Mouse (Mus musculus): ENCODE data around the gene Ank.

Gene Ank

DNA sequence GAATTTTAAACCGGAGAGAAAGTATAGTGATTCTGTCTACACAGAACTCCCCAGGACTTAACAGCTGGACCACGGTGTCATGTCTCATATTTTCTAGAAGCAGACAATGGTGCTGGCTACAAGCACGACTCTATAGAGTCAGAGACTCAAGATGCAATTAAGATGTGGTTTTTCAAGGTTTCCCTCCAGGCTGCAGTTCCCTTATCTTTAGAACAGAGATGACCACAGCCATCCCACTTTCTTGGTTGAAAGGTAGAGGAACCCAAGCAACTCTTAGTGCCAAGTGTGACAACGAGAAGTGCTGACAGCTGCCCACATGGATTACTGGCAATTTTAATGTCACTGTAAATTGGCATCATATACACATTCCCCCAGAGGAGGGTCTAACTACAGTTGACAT, 143.1 kb downstream of the Ank start:
- no peak for DNase-seq

DNA sequence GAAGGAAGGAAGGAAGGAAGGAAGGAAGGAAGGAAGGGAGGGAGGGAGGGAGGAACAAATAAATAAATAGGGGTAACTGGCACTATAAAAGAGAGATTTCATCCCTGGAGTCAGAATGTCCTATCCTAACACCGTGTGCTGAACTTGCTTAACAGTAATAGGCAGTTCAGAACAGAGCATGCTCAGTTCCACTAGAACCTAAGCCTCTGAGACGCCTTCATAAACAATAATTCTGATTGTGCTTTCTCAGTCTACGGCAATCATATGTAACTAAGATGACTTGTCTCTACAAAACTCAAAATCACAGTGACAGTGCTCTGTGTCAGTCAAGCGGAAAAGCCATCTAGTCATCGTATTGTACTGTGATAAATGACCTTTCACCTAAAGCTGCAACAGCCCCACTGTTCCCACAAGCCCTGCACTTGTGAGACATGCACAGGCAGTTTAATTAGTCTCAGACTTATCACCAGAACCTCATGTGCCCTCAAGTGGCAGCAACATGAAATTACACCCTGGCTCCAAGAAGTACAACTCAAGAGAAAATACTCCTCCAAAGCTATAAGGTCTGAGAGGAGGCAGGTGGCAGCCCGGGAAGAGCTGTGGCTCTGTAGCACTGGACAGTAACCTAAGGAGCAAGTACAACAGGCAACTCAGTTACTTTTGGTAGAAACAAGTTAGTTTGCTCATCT, 146.2 kb downstream of the Ank start:
- DNase-seq = peak; percentile 79 to 80

DNA sequence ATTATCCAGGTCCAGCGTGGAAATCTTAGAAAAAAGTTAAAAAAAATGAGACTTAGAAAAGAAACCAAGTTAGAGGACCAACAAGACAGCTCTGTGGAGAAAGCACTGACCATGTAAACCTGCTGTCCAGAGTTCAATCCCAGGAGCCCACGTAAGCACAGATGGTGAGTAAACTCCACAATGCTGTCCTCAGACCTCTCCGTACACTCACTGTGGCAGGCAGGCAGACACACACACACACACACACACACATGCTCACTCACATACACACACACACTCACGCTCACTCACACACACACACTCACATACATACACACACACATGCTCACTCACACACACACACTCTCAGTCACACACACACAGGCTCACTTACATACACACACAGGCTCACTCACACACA, 146.8 kb downstream of the Ank start:
- DNase-seq = no peak

DNA sequence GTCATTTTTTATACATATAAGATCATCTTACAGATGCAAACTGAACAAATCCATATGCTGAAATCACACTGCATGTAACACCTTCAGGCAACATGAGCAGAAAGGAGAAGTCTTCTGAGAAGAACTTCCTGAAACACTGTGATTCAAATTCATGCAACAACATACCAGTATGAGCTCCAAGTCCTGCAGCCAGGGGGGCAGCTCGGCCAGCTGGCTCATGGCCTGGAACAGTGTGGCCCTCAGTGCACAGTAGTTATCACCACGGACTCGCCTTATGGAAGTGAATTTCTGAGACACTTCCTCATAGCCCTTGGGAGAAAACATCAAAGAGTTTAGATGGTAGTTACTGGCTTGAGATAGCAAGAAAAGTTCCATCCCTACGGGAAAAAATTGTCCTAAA, 149.7 kb downstream of the Ank start:
- peak; percentile 76 to 77 for DNase-seq

DNA sequence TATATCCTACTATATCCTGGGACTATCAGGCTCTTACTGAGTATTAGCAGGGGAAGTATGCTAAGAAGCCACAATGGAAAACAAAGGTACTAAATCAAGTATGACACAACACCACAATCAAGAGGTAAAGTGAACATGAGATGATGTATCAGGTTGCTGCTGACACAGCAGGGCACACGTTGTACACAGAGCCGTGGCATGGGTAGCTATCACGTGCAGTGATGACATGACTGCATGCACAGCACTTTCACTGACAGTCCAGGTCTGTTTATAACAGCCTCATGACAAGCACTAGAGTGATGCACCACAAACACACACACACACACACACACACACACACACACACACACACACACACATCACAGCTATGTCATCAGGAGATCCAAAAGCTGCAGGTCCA, 150.8 kb downstream of the Ank start:
- no peak for DNase-seq

DNA sequence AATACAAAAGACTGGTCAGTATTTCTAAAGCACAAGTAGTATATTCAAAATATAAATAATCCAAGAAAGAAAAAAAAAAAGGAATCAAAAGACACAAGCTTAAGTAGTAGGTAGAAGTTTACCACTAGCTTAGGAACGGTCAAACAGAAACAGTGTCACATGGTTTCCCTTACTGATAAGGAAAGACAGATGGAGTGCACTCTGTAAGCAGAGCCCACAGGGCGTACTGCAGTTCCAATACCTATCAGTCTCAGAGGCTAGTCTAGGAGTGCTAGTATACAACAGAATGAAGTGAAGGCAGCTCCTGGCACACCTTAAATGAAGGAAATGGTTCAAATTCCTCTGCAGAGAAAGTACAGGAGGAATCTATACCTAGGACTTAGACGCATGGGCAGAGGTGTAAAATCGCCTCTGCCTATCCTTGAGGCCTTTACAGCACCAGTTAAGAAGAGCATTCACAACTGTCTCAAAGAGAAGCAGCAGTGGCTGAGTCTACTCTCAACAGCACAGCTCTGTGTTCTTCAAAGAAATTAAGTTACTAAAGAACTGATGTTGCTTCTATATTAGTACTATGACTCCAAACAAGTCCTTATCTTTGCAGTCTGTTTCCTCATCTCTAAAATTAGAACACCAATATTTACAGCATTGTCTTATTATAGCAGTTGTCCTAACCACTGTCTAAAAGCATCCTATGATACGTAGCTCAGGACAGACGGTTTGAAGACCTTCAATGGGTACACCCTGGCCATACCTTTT, 152.5 kb downstream of the Ank start:
- no peak for DNase-seq

DNA sequence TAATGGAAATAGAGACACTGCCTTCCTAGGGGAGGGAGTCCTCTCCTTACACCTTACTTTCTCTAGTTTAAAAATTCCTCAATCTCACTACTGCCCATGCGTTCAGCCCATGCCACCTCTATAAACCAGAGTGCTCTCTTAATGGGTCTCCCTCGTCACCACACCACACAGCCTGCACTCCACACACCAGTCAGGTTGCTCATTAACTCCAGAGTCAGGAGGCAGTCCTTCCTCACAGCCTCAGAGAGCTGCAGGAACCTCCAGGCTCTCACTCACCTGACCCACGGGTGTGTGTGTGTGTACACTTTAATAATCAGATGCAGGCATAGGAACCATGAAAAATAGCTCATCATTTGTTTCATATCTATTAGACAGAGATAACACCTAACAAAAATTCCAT, 153.2 kb downstream of the Ank start:
- DNase-seq = no peak

DNA sequence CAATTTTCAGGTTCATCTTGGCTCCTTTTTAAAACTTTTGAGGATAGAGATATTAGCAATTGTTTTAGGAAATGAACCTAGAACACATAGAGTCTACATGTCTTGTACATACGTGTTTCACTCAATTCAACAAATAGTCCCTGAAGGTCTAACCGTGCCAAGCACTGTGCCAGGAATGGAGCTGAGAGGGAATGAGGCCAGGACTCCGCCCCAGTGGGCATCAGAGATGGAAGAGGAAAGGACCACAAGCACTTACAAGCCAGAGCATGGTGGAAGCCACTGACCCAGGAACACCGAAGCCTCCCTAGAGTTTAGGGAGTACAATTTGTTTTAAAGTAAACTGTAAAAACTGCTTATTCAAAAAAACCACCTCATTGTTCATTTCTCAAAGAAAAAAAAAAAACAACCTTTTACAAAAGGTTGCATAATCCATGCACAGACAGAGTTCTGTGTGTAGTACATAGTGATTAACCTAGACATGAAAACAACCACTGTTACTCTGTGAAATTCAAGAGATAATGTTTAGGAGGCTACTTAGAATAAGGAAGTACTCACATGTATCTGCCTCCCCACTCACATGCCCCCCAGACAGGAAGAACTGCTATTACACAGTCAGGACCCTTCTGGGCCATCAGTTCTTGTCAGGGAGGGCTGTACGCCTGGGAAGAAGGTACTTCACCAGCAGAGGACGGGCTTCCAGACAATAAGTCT, 154.2 kb downstream of the Ank start:
- no peak for DNase-seq

DNA sequence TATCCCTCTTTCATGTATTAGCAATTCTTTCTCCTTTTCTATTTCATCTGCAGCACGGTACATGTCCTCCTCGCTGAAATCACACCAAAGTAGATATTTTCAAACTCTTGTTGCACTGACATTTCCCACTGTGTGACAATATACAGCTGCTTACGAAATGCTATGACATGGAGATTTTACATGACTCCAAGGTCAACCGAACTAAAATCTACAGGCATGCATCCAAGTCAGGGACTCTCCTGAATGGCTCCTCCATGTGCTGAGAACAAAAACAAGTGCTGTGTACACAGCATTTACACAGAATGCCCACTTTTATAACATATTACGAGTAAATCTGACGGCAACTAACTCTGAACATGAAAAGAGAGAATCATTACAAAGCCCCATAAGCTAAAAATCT, 156.8 kb downstream of the Ank start:
- DNase-seq = no peak

DNA sequence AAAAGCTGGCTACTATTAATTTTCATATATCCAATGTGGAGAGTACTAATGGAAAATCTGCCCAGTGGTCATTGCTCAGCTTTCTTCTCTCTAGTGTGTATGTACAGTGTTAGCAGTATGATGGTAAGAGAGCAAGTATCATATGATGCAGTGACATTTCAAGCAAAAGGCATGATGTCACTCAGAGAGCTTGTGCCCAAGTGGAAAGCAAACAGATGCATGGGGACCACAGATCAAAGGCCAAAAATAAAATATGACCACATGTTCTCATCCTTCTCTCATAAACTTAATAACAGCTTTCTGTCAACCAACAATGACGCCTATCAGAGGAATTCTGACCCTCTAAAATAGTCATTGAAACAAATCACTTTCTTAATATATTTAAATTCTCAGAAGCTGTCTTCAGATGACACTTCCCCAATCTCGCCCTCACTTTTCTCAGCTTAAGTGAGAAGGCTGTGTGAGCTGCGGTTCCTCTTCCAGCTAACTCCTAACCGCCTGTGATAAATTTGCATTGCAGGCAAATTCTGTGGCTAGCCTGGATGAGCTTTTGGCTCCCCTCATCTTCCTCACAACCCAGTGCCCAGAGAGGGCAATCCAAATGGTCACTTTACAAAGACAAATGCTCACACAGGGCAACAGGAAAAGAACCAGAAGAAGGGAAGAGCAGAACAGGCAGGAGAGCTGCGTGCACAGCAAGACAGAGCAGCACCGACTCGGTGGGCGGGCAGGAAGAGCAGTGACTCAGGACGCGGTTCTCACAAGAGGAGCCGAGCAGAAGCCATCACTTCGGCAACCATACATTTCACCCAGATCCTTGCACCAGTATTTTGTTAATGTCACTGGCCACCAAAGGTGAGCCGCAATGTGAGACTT, 158.8 kb downstream of the Ank start:
- peak; percentile 54 to 60 for DNase-seq

DNA sequence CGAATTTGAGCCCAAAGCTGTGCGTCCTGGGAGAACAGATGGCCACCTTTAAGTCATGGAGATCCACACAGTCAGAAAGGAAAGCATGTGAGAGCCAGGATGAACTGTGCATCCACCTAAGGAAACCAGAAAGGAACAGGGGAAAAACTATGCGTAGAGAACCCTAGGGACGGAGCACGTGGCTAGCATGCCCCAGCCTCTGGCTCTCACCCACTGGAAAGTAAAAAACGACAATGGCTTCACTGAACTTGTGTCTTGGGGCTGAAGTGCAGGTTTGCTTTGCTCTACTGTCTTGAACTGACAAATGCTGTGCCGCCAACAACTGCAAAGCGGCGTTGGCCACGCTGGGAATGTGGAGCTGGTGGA, 159.4 kb downstream of the Ank start:
- no peak for DNase-seq

DNA sequence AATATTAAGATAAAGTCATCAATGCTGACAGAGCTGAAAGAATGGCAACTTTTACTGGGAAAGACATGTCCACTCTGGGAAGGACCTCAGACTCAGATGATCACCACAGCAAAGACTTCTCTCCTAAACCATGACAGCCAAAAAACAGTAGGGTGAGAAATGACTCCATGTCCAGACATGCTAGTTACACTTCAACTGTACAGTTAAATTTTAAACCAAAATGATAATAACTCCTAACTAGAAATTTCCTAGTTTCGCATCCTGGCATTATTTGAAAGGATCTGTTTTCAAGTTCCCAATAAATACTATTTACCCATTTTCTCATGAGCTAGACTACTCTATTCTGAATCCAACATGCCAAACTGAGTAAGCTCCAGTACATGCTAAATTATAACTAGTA, 159.8 kb downstream of the Ank start:
- DNase-seq = no peak

DNA sequence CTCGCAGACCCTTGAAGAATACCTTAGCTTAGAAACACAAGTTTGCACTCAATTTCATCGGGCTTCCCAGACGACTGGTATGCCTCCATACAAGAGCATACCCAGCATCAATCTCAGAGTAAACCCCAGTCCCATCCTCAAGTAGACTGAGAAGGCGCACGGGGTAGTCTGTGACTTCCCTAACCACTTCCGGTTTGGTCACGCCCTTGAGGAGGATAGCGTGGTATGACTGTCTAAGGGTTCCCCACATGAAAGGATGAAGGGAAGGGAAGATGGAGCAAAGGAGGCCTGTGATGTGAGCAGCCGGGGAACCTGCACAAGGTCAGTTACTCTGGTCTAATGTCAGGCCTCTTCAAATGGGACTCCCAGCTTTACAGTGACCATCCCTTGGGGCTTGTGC, 161.3 kb downstream of the Ank start:
- DNase-seq = no peak

DNA sequence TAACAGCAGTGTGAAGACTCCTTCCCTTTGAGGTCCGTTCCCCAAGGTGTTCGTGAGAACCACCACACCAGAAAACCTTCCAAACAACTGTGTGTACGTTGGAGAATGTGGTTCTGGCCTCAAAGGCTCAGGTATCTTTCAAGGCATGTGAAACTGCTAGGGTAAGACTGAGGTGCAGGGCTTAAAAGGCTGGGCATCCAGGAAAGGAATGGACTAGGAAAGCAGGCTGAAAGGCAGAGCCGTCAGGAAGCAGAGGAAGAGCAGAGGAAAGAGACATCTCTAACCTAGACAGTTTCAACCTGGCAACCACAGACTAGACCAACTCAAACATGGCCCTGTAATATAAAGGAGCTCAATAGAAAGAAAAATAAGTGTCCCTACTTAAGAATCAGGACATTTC, 162.6 kb downstream of the Ank start:
- no peak for DNase-seq

DNA sequence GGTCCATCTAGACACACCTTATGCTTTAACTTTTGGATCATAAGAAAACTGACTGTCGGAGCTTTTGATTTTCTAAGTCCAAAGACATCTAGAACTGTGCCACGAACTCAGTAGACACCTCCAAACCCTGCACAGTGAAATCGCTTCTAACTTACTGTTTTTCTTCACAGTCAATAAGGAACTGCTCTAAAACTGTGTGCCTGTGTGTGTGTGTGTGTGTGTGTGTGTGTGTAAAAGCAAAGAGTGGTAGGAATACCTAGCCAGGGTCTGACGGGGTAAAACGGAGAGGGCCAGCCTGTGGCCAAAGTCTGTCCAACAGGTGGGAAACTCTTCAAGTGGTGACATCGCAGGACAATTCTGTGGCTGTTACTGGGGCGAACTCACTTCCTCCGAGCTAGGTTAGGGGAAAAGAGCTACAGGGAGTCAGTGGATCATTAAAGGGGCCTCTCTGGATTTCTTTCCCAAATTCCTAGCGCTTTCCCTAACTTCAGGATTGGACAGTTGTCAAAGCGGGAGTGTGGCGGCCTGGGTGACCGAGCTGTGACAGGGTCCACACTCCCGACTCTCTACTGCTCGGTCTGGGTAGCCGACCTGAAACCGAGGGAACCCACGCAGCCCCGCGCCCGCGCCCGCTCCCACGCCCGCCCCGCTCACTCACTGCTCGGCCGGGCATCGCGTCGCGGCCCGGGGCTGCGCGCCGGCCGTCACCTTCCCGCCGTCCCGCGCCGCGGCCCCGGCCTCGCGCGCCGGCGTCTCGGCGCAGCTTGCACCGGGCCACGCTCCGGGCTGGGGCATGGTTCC, 163.5 kb downstream of the Ank start:
- DNase-seq = peak in 1 of 2 experiments; percentile 20

DNA sequence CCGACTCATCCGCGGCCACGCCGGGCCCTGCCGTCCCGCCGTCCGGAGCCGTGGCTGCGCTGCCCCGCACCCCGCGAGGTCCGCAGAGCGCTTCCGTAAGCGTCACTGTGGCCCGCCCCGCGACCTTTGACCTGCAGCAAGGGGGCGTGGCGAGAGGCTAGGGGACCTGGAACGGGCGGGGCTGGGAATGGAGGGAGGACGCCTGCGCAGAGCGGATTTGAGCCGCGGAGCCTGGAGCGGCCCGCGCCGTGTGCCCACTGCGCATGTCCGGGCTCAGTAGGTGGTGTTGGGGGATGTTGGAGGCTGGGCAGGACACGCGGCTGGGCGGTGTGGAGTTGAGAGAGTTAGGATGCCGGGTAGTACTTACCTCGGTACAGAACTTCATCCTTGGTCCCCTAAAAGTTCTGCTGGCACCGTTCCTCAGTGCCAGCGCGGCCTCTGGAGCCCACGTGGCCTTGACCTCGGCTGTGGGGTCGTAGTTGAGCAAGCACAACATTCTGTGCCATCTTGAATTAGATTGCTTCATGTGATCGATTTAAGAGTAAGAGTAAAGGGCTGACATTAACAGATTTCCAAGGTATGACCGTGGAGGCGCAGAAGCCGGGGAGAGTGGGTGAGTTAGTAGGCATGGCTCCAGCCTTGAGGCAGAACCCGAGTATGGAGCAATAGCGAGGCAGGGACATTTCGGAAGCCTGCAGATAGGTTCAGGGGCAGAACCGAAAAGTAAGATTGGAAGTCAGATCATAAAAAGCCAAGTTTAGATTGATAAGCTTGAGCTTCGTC, 164.3 kb downstream of the Ank start, which contains the start of gene Otulin:
Gene Otulin (minus strand): TSS at position 93 of the 783 bp plus-strand sequence.
- peak; percentile 99 to 100 for DNase-seq

DNA sequence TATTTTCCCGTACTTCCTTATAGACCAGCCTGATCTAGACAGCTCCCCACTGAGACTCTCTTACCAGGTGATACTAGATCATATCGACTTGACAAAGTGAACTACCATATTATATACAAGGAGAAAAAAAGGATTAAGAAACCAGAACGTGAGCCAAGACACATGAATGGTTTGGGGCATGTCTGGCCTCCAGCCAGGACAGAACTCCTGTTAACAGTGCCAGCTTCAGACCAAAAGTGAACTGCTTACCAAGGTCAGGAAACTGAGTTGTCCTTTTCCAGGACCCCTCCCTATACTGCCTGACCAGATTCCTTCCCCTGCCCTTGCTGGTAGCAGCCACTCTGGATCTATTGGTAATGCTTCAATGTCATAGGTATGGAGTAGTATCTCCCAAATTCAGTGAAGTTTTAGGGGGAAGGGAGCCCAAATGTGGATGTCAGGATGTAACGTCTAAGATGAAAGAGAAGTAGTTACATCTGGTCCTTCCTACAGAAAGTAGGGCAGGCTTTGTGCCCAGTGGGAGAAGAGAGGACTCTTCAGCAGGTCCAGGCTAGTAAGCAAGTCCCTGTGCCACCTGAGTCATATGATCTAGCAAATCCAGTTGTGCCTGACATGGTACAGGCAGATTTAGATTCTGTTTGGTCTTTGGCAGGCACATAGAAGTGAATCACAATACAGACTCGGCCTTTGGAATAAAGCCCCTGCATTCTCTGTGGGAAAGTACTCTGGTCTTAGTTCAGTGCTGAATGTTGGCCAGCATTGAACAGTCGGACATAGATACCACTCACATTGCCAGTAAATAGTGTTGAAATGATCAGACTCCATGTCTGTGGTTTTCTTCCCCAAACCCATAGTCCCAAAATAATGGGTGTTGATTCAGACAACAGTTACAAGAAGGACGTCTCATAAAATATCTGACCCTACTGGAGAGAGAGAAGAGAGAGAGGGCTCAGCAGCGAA, 167.7 kb downstream of the Ank start:
- no peak for DNase-seq

DNA sequence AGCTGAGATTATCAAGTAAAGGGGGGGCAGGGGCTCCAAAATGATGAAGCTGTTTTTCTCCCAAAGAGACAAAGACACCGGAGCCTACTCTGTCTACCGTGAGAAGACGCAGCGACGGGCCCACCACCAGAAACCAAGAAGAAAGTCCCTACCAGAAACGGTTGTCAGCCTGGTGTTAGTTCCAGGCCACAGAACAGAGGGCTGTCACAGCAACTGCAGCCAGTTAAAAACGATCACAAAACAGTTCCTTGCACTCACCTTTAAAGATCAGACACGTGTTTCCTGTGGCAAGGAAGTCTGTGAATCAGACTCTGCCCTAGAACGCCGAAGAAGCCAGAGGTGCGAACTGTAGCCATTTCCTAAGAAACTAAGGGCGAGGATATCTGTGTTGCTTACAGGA, 174.7 kb downstream of the Ank start:
- DNase-seq = no peak

DNA sequence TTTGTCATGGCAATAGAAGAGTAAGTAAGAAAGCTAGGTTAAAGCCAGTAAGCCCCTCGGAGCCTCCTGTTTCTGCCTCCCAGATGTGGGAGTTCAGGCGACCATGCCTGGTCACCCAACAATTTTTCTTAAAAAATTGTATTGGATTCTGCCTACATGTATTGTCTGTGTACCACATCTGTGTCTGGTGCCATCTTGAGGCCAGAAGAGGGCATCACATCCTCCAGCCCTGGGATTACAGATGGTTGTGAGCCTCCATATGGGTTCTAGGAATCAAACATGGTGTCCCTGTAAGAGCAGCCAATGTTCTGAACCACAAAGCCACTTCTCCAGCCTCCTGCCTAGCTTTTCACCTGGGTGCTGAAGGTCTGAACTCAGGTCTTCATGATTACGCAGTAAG, 176.4 kb downstream of the Ank start:
- DNase-seq = peak; percentile 56 to 58
